Mouse (Mus musculus): ENCODE data around the gene Fras1. TPM values are rescaled to one million over a fixed set of nuclear protein-coding genes. Genes with fewer than 3 reads are reported as not detected.

The Fras1 gene
- polyA plus RNA-seq, 1 experiment = 1.5 TPM

DNA sequence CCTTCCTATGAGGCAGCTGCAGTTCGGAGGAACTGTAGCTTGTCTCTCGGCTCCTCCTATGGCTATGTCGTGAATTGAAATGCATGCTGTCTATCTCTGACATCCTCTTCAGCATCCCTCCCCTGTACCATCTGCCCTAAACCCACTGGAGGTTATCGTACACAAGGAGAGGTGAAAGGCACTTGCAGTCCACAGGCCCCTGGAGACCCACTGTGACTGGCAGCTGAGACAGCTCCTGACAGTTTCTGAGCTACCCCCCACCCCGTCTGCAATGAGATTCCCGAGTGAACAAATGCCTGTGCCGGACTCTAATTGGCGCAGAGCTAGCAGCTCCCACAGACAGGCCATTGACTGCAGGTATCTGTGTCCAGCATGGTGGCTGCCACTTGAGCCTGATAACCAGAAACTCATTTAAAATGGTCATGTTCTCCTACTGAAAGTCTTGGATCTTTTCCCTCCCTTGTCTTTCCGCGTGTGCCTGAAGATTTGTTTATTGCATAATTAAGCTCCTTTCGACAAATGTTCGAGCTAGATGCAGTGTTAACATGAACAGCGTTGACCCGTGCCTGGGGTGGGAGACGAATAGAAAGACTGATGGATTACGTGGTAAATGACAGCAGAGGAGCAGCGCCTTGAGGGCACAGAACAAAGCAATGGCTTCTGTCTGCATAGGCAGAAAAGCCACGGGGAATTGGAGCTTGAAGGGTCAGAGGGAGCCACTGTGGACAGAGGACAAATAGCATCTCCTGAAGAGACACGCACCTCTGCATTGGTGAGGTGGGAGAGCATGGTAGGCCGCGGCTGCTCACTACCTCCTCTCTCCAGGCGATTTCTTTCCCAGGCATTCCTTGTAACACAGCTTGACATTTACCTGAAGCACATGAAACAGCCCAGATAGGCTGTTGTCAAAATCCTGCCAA is 329.2 kb downstream of the Fras1 start:
- no peak overlapping the region for H3ac ChIP-seq (ENCODE audit: control insufficient read depth, insufficient read length)
- H3K27me3 ChIP-seq (ENCODE audit: control insufficient read depth, insufficient read depth, insufficient read length) = no peaks in the 10 kb centered on the region
- no peak overlapping the region for H3K4me3 ChIP-seq
- no peak overlapping the region for H3K4me2 ChIP-seq (ENCODE audit: low read depth)
- no peaks in the 10 kb centered on the region for H3K36me3 ChIP-seq (ENCODE audit: control insufficient read depth, insufficient read depth)
- no peaks in the 10 kb centered on the region for H3K79me2 ChIP-seq (ENCODE audit: control insufficient read depth, insufficient read depth)
- TF ChIP-seq MYOD1 (IDR thresholded peaks at IDR 0.05; ENCODE audit: control insufficient read depth in 1 of 3, insufficient read length in 2 of 3, low read depth in 2 of 3) (no peak), REST (IDR thresholded peaks at IDR 0.05; ENCODE audit: insufficient read depth, insufficient read length) (no peak), USF1 (IDR thresholded peaks at IDR 0.05; ENCODE audit: low read depth) (no peak), TCF3 (IDR thresholded peaks at IDR 0.05; ENCODE audit: insufficient read length, low read depth) (no peak), SRF (IDR thresholded peaks at IDR 0.05; ENCODE audit: control insufficient read depth, insufficient read length, low read depth) (no peak), MAX (IDR thresholded peaks at IDR 0.05; ENCODE audit: low read depth) (no peak)

DNA sequence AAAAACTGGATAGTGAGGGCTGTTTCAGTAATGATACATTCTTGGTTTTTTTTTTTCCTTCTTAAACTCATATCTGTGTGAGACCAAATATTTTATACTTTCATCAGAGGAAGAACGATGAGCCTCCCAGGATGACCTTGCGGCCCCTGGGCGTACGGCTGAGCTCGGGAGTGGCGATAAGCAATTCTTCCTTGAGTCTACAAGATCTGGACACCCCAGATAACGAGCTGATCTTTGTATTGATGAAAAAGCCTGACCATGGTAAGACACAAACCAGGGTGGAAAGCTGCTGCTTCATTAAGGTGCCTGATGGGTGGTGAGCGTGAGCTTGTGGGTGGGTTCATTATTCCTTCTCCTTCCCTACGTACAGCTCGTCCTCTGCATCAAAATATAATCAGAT is 334.8 kb downstream of the Fras1 start:
- H3K4me3 ChIP-seq = no peak overlapping the region
- TF ChIP-seq POLR2A (IDR thresholded peaks at IDR 0.05; ENCODE audit: insufficient read length, low read depth) (no peak), TCF3 (IDR thresholded peaks at IDR 0.05; ENCODE audit: insufficient read length, low read depth) (no peak), CEBPB (IDR thresholded peaks at IDR 0.05; ENCODE audit: insufficient read depth, poor library complexity, severe bottlenecking) (no peak), MAX (IDR thresholded peaks at IDR 0.05; ENCODE audit: low read depth) (no peak), E2F4 (IDR thresholded peaks at IDR 0.05; ENCODE audit: insufficient read depth) (no peak)
- H3K27me3 ChIP-seq (ENCODE audit: control insufficient read depth, insufficient read depth, insufficient read length) = no peaks in the 10 kb centered on the region
- no peak overlapping the region for H3K4me2 ChIP-seq (ENCODE audit: low read depth)
- H3K79me2 ChIP-seq (ENCODE audit: control insufficient read depth, insufficient read depth) = no peaks in the 10 kb centered on the region
- H3ac ChIP-seq (ENCODE audit: control insufficient read depth, insufficient read length) = no peak overlapping the region
- H3K36me3 ChIP-seq (ENCODE audit: control insufficient read depth, insufficient read depth) = no peaks in the 10 kb centered on the region

DNA sequence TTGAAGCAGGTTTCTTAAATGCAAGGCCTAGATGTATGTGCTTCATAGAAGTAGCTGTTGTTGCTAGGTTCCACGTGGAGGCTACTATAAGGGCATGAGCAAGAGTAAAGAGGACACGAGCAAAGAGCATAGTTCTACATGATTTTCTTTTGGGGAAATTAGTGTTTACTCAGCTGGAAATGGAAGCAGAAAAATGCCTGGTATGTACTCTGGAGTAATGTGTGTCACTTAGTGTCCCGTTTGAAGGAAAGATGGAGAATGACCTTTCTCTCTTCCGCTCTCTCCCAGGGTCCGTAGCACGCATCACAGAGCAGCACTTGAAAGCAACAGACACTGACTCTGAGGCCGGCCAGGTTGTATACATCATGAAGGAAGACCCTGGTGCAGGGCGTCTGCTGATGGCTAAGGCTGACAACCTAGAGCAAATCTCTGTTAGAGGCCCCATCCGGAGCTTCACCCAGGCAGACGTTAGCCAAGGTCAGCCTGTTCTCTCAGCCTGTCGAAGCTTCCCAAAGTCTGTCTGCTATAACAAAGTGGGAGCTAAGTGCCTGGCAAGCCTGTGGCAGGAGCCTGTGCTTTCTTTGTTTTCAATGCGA is 338.4 kb downstream of the Fras1 start:
- H3ac ChIP-seq (ENCODE audit: control insufficient read depth, insufficient read length) = no peak overlapping the region
- no peaks in the 10 kb centered on the region for H3K79me2 ChIP-seq (ENCODE audit: control insufficient read depth, insufficient read depth)
- no peaks in the 10 kb centered on the region for H3K36me3 ChIP-seq (ENCODE audit: control insufficient read depth, insufficient read depth)
- H3K4me3 ChIP-seq = no peak overlapping the region
- no peaks in the 10 kb centered on the region for H3K27me3 ChIP-seq (ENCODE audit: control insufficient read depth, insufficient read depth, insufficient read length)
- no peak overlapping the region for H3K4me2 ChIP-seq (ENCODE audit: low read depth)
- TF ChIP-seq SRF (IDR thresholded peaks at IDR 0.05; ENCODE audit: control insufficient read depth, insufficient read length, low read depth) = no peak
- no peak for TF ChIP-seq E2F4 (IDR thresholded peaks at IDR 0.05; ENCODE audit: insufficient read depth)
- TF ChIP-seq REST (IDR thresholded peaks at IDR 0.05; ENCODE audit: insufficient read depth, insufficient read length) = no peak
- no peak for TF ChIP-seq TCF3 (IDR thresholded peaks at IDR 0.05; ENCODE audit: insufficient read length, low read depth)
- no peak for TF ChIP-seq CEBPB (IDR thresholded peaks at IDR 0.05; ENCODE audit: insufficient read depth, poor library complexity, severe bottlenecking)
- no peak for TF ChIP-seq POLR2AphosphoS2 (IDR thresholded peaks at IDR 0.05; ENCODE audit: insufficient read length, low read depth)
- TF ChIP-seq MYOG (IDR thresholded peaks at IDR 0.05; ENCODE audit: control insufficient read depth in 1 of 3, insufficient read depth in 1 of 3, insufficient read length in 2 of 3, low read depth in 2 of 3) = no peak
- TF ChIP-seq MAX (IDR thresholded peaks at IDR 0.05; ENCODE audit: low read depth) = no peak
- no peak for TF ChIP-seq MYOD1 (IDR thresholded peaks at IDR 0.05; ENCODE audit: control insufficient read depth in 1 of 3, insufficient read length in 2 of 3, low read depth in 2 of 3)
- TF ChIP-seq USF1 (IDR thresholded peaks at IDR 0.05; ENCODE audit: low read depth) = no peak
- no peak for TF ChIP-seq TCF12 (IDR thresholded peaks at IDR 0.05; ENCODE audit: insufficient read depth, poor library complexity, severe bottlenecking)

DNA sequence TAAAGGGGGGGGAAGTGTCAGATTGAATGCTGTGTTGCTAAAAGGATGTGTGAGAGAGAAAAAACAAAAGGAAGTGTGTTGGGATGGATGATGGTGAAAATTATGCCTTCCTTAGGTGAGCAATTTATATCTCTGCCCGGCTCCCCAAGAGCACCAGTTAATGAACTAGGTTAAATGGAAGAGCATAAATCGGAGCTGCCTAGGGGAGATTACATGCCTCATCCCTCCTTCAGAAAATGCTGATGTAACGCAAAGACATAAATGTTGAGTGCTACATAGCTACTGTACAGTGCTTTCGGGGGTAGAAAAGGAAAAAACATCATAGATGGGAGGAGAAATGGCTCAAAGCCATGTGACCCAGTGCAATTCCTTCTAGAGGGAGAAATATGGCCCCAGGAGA is 339.0 kb downstream of the Fras1 start:
- TF ChIP-seq POLR2A (IDR thresholded peaks at IDR 0.05; ENCODE audit: insufficient read length, low read depth) (no peak), MYOD1 (IDR thresholded peaks at IDR 0.05; ENCODE audit: control insufficient read depth in 1 of 3, insufficient read length in 2 of 3, low read depth in 2 of 3) (no peak), USF1 (IDR thresholded peaks at IDR 0.05; ENCODE audit: low read depth) (no peak), MYOG (IDR thresholded peaks at IDR 0.05; ENCODE audit: control insufficient read depth in 1 of 3, insufficient read depth in 1 of 3, insufficient read length in 2 of 3, low read depth in 2 of 3) (no peak), SRF (IDR thresholded peaks at IDR 0.05; ENCODE audit: control insufficient read depth, insufficient read length, low read depth) (no peak), CEBPB (IDR thresholded peaks at IDR 0.05; ENCODE audit: insufficient read depth, poor library complexity, severe bottlenecking) (no peak), MAX (IDR thresholded peaks at IDR 0.05; ENCODE audit: low read depth) (no peak), TCF12 (IDR thresholded peaks at IDR 0.05; ENCODE audit: insufficient read depth, poor library complexity, severe bottlenecking) (no peak), POLR2AphosphoS2 (IDR thresholded peaks at IDR 0.05; ENCODE audit: insufficient read length, low read depth) (no peak), E2F4 (IDR thresholded peaks at IDR 0.05; ENCODE audit: insufficient read depth) (no peak), REST (IDR thresholded peaks at IDR 0.05; ENCODE audit: insufficient read depth, insufficient read length) (no peak), TCF3 (IDR thresholded peaks at IDR 0.05; ENCODE audit: insufficient read length, low read depth) (no peak)
- H3K4me2 ChIP-seq (ENCODE audit: low read depth) = peak overlapping the region; percentile 9
- no peak overlapping the region for H3K4me3 ChIP-seq
- H3ac ChIP-seq (ENCODE audit: control insufficient read depth, insufficient read length) = no peak overlapping the region
- no peaks in the 10 kb centered on the region for H3K36me3 ChIP-seq (ENCODE audit: control insufficient read depth, insufficient read depth)
- no peaks in the 10 kb centered on the region for H3K27me3 ChIP-seq (ENCODE audit: control insufficient read depth, insufficient read depth, insufficient read length)
- H3K79me2 ChIP-seq (ENCODE audit: control insufficient read depth, insufficient read depth) = no peaks in the 10 kb centered on the region
